Mouse (Mus musculus) forebrain, embryonic 10.5 days (tissue): ENCODE measurements around the gene Ifngr2. TPM values are rescaled to one million over a fixed set of nuclear protein-coding genes. Genes with fewer than 3 reads are reported as not detected.

Source experiments
- DNase-seq: peaks from one replicate; pipeline ENCODE4 v3.0.0-alpha.2; 2017; ENCODE audit warnings: low spot score; ENCODE audit errors: extremely low spot score
- H3K27ac ChIP-seq: fragments of 300-500 bp; sonication (generic); 2 replicates; pipeline ENCODE4 v1.5.1; 2016; ENCODE audit warnings: mild to moderate bottlenecking
- H3K27me3 ChIP-seq: fragments of 300-500 bp; sonication (generic); 2 replicates; pipeline ENCODE4 v1.6.1; 2016; ENCODE audit warnings: mild to moderate bottlenecking; ENCODE audit not compliant: poor library complexity, severe bottlenecking
- H3K36me3 ChIP-seq: fragments of 300-500 bp; sonication (generic); replicated peaks from 2 replicates; pipeline ENCODE4 v1.6.1; 2016; ENCODE audit warnings: mild to moderate bottlenecking, moderate library complexity
- H3K4me1 ChIP-seq: fragments of 300-500 bp; sonication (generic); 2 replicates; pipeline ENCODE4 v1.6.1; 2016
- H3K4me3 ChIP-seq: fragments of 300-500 bp; sonication (generic); 2 replicates; pipeline ENCODE4 v1.5.1; 2016; ENCODE audit warnings: mild to moderate bottlenecking, moderate library complexity
- H3K9me3 ChIP-seq: fragments of 300-500 bp; sonication (generic); 2 replicates; pipeline ENCODE4 v1.6.1; 2016; ENCODE audit warnings: mild to moderate bottlenecking, moderate library complexity
- WGBS: fragments of 180-500 bp; shearing (Covaris S2); methylation state at CpG from one replicate; pipeline ENCODE4 v1.1.7; 2016; 5-methylcytosine and 5-hydroxymethylcytosine counted together
- polyA plus RNA-seq: library from polyadenylated mRNA; unstranded; fragments of >200 nt; fragmentation: Nextera tagmentation; extraction: Ambion mirVana; gene quantifications from 2 replicates; pipeline ENCODE4 v1.2.1, GENCODE M21; 2016

The Ifngr2 gene
- polyA plus RNA-seq, 1 experiment from 2014 or later = 28.0 TPM

DNA sequence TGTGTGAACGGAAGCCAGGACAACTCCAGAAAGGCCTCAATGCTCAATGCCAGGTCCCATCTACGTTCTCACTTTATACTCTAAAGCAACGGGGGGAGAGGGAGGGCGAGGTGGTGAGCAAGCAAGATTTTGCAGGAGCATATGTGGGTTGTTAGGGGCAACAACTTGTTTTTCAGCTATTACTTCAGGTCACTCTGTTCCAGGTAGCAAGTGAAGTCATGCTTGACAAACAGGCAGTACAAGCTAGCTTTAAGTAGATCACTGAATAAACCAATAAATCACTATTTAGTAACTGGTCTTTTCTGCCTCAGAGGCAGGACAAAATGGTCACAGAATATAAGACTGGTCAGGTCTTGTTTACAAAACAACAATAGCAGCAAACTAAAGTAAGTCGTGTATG lies 38.7 kb downstream of the Ifngr2 start:
- Histone ChIP-seq H3K4me3 (no peak overlapping the region), H3K27me3 (no peaks in the 10 kb centered on the region), H3K4me1 (0 out of 2 replicates have a peak, but pooled peaks cover 2% of the 10 kb centered on the region), H3K27ac (no peak overlapping the region), H3K9me3 (no peaks in the 10 kb centered on the region), H3K36me3 (peaks cover 32% of the 10 kb centered on the region)
- no peak for DNase-seq
- whole genome bisulfite sequencing = 93% methylated on average over 5 of the region's 5 CpGs

DNA sequence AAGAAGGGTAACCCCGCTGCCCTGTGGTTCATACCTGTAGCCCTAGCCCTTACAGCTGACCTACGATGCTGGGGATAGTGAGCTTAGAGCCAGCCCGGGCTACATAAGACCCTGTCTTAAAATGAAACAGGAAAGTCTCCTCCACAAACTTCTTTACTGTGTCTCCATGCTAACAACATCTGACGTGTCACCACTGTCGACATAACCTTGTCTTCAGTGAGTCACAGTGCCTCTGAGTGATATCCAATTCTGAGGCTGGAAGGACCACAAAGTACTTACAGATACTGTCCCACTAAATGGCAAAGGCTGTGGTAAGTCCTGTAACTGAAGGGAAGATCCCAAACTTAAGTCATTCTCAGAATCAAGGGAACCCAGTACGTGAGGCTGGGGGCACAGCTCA lies 39.4 kb downstream of the Ifngr2 start:
- DNase-seq = no peak
- no peaks in the 10 kb centered on the region for H3K9me3 ChIP-seq
- H3K4me1 ChIP-seq = 0 out of 2 replicates have a peak, but pooled peaks cover 2% of the 10 kb centered on the region
- peaks cover 29% of the 10 kb centered on the region for H3K36me3 ChIP-seq
- WGBS = 94% methylated on average over 6 of the region's 6 CpGs
- no peak overlapping the region for H3K27ac ChIP-seq
- H3K27me3 ChIP-seq = no peaks in the 10 kb centered on the region
- H3K4me3 ChIP-seq = no peak overlapping the region

DNA sequence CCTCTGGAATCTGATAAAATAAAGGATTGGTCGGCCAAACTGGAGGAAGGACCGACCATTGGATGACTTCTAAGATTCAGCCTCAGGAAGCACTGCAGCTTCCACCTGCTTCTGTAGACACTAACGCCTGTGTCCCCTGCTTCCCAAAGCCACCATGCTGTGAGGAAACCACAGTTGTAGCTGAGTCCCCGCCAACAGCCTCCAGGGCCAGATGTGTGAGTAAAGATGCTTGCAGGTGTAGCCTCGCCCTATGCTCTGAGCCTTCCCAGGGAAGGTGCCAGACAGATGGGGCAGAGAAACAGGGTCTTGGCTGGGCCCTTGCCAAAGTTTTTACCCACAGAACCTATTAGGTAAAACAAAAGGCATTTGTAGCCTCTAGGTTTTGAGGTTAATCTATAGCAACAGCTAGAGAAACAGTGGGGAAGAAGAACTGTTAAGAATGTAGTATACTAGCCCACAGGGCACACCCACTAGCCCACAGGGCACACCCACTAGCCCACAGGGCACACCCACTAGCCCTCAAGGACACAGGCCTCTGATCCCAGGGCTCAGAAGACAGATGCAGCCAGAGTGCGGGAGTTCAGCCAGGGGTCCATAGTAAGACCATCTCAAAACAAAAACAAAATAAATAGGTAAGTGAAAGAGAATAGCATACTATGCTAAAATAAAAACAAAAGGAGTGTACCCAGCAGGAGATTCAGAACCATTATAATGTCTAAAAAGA lies 41.0 kb downstream of the Ifngr2 start:
- peaks cover 22% of the 10 kb centered on the region for H3K36me3 ChIP-seq
- H3K4me3 ChIP-seq = no peak overlapping the region
- H3K27ac ChIP-seq = no peak overlapping the region
- peaks cover 11% of the 10 kb centered on the region for H3K4me1 ChIP-seq
- DNase-seq = no peak
- WGBS = 64% methylated on average over 6 of the region's 6 CpGs
- no peaks in the 10 kb centered on the region for H3K9me3 ChIP-seq
- H3K27me3 ChIP-seq = no peaks in the 10 kb centered on the region

DNA sequence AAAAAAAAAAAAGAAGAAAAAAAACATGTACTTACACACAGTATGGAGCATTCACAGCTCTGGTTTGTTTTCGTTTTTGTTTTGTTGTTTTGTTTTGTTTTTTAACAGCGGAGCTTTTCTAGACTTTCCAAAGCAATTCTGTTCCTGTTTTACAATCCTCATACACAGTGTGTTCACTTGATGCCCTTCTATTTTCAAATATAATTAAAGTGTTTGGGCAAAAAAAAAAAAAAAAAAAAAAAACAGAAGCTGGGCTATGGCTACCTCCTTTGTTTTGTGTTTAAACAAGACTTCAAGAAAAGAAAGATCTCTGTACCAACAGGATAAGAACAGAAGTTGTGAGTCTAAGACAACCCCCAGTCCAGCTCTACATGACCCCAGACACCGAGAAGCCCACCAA lies 41.8 kb downstream of the Ifngr2 start:
- DNase-seq = no peak
- peaks cover 22% of the 10 kb centered on the region for H3K36me3 ChIP-seq
- H3K4me3 ChIP-seq = no peak overlapping the region
- H3K27me3 ChIP-seq = no peaks in the 10 kb centered on the region
- H3K4me1 ChIP-seq = peaks cover 11% of the 10 kb centered on the region
- 92% methylated on average over 3 of the region's 3 CpGs for WGBS
- H3K27ac ChIP-seq = no peak overlapping the region
- H3K9me3 ChIP-seq = no peaks in the 10 kb centered on the region

DNA sequence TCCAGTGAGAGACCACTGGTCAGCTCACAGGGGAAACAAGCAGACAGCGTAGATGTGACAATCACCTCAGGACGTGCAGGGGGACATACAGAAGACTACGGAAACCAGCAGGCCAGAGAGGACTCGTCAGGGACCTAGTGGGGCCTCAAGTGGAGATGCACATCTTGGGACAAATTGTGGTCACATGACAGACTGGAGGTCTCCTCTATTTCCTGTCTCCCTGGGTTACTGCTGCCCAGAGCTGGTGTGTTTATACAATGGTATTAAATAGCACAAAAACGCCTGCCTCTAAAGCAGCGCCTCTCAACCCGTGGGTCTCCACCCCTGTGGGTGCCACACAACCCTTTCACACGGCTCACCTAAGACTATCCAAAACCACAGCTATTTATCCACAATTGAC lies 45.3 kb downstream of the Ifngr2 start:
- Histone ChIP-seq H3K27ac (no peak overlapping the region), H3K4me1 (peaks cover 25% of the 10 kb centered on the region), H3K9me3 (no peaks in the 10 kb centered on the region), H3K27me3 (peaks cover 21% of the 10 kb centered on the region), H3K36me3 (peaks cover 2% of the 10 kb centered on the region; the same call in 1 of the 2 replicates), H3K4me3 (no peak overlapping the region)
- 84% methylated on average over 8 of the region's 8 CpGs for WGBS
- DNase-seq = no peak

DNA sequence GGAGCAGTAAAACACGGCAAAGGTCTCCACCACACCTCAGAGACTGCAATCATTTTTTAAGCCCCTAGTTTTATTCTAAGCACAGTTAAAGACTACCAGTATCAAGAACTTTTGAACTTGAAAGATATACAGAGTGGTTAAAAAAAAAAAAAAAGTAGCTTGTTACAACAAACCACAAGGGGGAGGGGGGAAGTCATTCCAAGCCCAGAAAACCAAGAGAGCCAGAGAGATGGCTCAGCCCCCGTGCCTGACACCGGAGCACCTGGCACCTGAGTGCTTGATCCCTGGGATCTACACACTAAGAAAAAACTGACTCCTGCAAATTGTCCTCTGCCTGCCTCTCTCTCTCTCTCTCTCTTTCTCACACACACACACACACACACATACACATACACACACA lies 46.4 kb downstream of the Ifngr2 start:
- H3K9me3 ChIP-seq = no peaks in the 10 kb centered on the region
- peaks cover 2% of the 10 kb centered on the region; the same call in 1 of the 2 replicates for H3K36me3 ChIP-seq
- H3K27ac ChIP-seq = no peak overlapping the region
- WGBS = 83% methylated on average over 3 of the region's 3 CpGs
- H3K27me3 ChIP-seq = peaks cover 25% of the 10 kb centered on the region
- peaks cover 32% of the 10 kb centered on the region for H3K4me1 ChIP-seq
- no peak overlapping the region for H3K4me3 ChIP-seq
- no peak for DNase-seq

DNA sequence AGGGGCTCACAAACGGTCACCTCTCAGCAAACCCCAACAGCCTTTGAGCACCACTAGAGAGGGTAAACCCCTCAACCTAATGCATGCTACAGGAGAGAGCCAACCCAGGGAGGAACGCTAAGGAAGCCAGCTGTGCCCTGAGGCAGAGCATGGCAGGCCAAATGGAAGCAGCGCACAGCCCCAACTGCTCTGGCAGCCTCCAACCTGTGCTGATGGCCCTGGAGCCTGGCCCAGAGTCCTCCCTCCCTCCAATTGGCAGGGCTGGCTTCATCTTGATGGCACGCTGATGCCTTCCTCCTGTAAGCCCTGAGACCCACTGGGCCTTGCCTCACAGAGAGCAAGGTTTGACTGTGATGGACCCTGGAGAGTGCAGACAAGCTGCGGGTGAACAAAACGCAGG lies 48.2 kb downstream of the Ifngr2 start:
- peaks cover 40% of the 10 kb centered on the region for H3K27me3 ChIP-seq
- no peak for DNase-seq
- WGBS = 81% methylated on average over 6 of the region's 6 CpGs
- H3K27ac ChIP-seq = no peak overlapping the region
- H3K4me1 ChIP-seq = peaks cover 32% of the 10 kb centered on the region
- peaks cover 2% of the 10 kb centered on the region; the same call in 1 of the 2 replicates for H3K36me3 ChIP-seq
- no peak overlapping the region for H3K4me3 ChIP-seq
- H3K9me3 ChIP-seq = no peaks in the 10 kb centered on the region

DNA sequence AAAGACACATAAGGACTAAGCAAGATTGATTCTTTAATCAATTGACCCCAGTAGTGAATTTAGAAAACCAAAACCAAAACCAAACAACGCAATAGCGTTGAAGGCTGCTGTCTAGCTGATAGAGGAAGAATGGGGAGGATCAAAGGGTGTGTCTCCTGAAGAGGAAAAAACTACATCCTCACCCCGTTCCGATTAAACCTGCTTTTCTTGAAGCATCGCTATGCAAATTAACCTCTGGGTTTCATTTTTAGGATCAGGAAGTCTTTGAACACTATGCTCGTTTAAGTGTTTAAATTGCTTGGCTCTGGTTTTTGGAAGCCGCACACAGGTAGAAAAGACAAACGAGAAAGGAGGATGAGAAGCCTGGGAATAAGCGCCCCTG lies 49.5 kb downstream of the Ifngr2 start:
- no peak overlapping the region for H3K27ac ChIP-seq
- no peak for DNase-seq

DNA sequence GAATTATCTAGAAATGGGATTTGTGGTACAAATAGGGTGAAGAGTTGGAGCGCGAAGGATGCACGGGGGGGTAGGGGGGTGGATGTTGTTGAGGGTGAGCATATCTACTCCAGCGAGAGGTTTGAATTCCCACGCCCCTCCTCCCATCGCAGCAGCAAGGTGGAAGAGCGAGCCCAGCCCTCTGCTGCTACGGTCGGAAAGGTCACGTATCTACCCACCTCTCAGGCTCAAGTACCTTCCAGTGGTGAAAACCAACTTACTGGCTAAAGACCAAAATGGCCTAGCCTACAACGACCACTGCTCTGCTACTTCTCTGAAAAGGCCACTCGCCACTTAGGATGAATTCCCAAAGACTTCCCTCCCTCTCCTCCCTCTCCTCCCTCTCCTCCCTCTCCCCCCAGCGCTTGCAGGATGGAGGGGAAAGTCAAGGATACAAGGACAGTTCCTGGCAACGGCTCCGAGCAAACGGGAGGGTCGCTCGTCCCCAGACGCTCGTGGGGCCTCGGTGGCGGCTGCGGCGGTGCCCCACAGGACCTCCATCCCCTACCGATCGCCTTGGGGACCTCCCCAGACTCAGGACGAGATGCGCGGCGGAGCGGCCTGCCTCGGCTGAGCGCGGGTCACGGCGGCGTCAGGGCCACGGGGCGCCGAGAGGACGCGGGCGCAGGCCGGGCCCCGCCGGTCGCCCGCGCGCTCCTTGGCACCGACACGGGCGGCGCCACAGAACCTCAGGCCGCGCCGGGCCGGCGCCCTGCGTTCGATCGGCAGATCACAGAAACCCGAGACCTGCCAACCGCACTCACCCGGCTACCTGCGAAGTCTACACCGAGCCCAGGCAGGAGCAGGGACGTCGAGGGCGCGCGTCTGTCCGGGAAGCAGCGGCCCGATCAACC lies 50.2 kb downstream of the Ifngr2 start:
- under 1% methylated on average over 75 of the region's 75 CpGs for WGBS
- DNase-seq = peak; percentile 64
- Histone ChIP-seq H3K36me3 (0 out of 2 replicates have a peak, but pooled peaks cover 2% of the 10 kb centered on the region), H3K4me1 (peaks cover 31% of the 10 kb centered on the region), H3K9me3 (no peaks in the 10 kb centered on the region), H3K27ac (peak overlapping the region; percentile 86), H3K4me3 (peak overlapping the region; percentile 75), H3K27me3 (peaks cover 40% of the 10 kb centered on the region)

More for the DNA sequence above, 49.5 kb downstream of the Ifngr2 start:
- peaks cover 32% of the 10 kb centered on the region for H3K4me1 ChIP-seq
- peaks cover 2% of the 10 kb centered on the region; the same call in 1 of the 2 replicates for H3K36me3 ChIP-seq
- H3K9me3 ChIP-seq = no peaks in the 10 kb centered on the region
- peaks cover 40% of the 10 kb centered on the region for H3K27me3 ChIP-seq
- H3K4me3 ChIP-seq = peak overlapping the region; percentile 75
- WGBS = 23% methylated on average over 9 of the region's 9 CpGs

DNA sequence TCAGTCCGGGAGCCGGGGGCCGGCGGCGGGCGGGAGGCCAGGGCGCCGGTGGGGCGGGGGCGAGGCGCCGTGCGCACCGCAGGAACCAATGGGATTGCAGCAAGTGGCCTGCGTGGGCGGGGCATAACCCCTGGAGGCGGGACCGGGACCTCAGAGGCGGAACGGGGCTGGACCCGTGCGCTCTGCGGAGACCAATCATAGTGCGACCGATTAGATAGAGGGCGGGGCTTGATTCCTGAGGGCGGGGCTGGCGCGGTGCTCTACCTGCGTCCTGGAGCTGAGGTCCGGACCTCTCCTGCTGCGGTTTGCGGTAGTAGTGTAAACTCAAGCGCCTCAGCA lies 50.8 kb downstream of the Ifngr2 start, which contains the start of gene Tmem50b:
Gene Tmem50b (minus strand): TSS at position 129 of the 339 bp plus-strand sequence.
- peak within 1 kb of the TSS; percentile 75 for H3K4me3 ChIP-seq
- H3K27ac ChIP-seq = peak within 1 kb of the TSS; percentile 86
- H3K36me3 ChIP-seq = no peaks in the 10 kb centered on the region
- peaks cover 40% of the 10 kb centered on the region for H3K27me3 ChIP-seq
- peak; percentile 98 for DNase-seq
- peaks cover 25% of the 10 kb centered on the region for H3K4me1 ChIP-seq
- H3K9me3 ChIP-seq = no peaks in the 10 kb centered on the region
- WGBS = 0% methylated on average over 34 of the region's 34 CpGs

DNA sequence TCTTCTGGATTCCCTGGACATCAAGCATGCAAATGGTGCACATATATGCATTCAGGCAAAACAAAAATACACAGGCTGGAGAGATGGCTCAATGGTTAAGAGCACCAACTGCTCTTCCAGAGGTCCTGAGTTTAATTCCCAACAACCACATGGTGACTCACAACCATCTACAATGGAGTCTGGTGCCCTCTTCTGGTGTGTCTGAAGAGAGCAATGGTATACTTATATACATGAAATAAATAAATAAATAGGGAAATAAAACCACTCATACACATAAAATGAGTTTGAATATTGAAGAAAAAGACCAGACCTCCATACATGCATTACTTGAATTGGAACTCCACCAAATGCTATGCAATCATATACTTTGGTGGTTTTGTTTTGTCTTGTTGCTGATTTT lies 52.4 kb downstream of the Ifngr2 start:
- H3K36me3 ChIP-seq = no peaks in the 10 kb centered on the region
- no peaks in the 10 kb centered on the region for H3K9me3 ChIP-seq
- no peak for DNase-seq
- no peak overlapping the region for H3K27ac ChIP-seq
- H3K27me3 ChIP-seq = peaks cover 40% of the 10 kb centered on the region
- H3K4me3 ChIP-seq = no peak overlapping the region
- peaks cover 23% of the 10 kb centered on the region for H3K4me1 ChIP-seq

DNA sequence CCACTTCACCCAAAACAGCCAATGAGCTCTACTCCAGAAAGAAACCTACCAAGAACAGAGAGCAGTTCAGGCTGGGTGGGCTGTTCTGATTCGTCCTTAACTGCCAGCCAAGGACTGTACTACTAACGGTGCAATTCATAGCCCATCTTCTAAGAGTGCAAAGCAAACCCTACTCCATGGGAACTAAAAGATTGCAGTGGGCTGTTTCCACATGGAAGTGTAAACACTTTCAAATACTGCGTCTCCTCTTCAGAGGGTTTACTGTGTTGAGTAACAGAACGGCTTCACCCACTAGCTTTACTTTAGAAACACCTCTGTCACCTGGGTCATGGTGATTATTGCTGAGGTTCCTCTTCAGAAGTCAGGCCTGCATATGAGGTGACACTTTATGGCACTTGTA lies 54.2 kb downstream of the Ifngr2 start:
- DNase-seq = no peak
- H3K9me3 ChIP-seq = no peaks in the 10 kb centered on the region
- H3K27ac ChIP-seq = no peak overlapping the region
- H3K4me1 ChIP-seq = peaks cover 18% of the 10 kb centered on the region
- 86% methylated on average over 4 of the region's 4 CpGs for WGBS
- H3K36me3 ChIP-seq = no peaks in the 10 kb centered on the region
- H3K4me3 ChIP-seq = no peak overlapping the region
- peaks cover 28% of the 10 kb centered on the region for H3K27me3 ChIP-seq

DNA sequence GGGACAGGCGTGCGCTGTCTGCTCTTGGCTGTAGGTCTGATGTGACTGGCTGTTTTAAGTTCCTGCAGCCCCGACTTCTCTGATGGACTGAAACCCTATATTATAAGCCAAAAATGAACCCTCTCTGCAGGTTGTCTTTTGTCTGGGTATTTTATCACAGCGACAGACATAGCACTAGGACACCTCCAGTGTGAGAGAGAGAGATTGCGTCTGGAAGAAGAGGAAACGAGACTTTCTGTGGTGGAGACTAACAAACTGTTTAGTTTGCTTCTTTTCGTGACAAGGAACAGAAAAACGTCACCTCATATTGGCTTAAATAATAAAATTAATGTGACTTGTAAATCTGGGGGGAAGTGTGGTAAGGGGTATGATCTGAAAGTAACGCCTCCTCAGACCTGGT lies 54.8 kb downstream of the Ifngr2 start:
- H3K4me3 ChIP-seq = no peak overlapping the region
- H3K9me3 ChIP-seq = no peaks in the 10 kb centered on the region
- WGBS = 81% methylated on average over 9 of the region's 9 CpGs
- H3K27ac ChIP-seq = no peak overlapping the region
- no peak for DNase-seq
- peaks cover 14% of the 10 kb centered on the region for H3K4me1 ChIP-seq
- H3K36me3 ChIP-seq = no peaks in the 10 kb centered on the region
- H3K27me3 ChIP-seq = peaks cover 22% of the 10 kb centered on the region
